Mouse (Mus musculus): Measurements from ENCODE around the gene Lpin2.

GRCm38 (mm10) chr17:71185368-71185767 lies 3.0 kb downstream of the Lpin2 start:
- TF ChIP-seq CTCF (IDR thresholded peaks at IDR 0.05; ENCODE audit: control insufficient read depth, insufficient read depth, insufficient replicate concordance, low read depth, low read length) (no peak), POLR2A (IDR thresholded peaks at IDR 0.05; ENCODE audit: control insufficient read depth, low read depth, low read length) (no peak)

All from testis, adult 2 months (tissue).